Mouse (Mus musculus): ENCODE results near the gene Fnbp4.
"Not testable (repeated sequence)": the region's sequence is repeated elsewhere in the genome, so short reads cannot be mapped to it uniquely, and the experiment has no call there.

Gene Fnbp4

DNA sequence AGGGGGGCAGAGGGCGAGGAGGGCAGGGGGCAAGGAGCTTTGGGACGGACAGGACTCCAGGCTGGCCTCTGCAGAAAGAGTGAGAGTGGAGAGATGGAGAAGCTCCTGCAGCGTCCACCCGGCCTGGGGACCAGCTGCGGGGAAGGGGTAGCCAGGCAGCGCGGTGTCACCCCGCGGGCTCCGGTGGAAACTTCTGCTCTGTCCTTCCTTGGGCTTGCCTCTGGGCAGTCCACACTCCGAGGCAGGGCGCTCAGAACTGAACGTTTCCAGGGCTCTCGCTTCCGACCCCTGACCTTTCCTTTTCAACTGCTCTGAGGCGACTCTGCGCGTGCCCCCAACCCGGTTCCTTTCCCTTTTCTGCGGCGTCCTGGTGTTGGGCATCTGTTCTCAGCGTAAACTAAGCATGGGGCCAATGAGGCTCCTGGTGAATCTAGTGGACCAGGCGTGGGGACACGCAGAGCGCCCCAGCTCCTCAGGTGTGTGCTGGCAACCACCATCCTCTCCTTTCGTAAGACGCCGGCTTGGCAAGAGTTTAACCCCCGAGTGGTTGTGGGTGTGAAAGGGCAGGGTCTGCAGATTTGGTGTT is 37.8 kb downstream of the Fnbp4 start:
- DNase-seq (ENCODE audit: low read depth, low spot score) = no peak

- no peak for DNase-seq (ENCODE audit: low read depth, low spot score)
Measured at GRCm38 (mm10) chr2:90788126-90788525, 43.0 kb downstream of the Fnbp4 start.

DNA sequence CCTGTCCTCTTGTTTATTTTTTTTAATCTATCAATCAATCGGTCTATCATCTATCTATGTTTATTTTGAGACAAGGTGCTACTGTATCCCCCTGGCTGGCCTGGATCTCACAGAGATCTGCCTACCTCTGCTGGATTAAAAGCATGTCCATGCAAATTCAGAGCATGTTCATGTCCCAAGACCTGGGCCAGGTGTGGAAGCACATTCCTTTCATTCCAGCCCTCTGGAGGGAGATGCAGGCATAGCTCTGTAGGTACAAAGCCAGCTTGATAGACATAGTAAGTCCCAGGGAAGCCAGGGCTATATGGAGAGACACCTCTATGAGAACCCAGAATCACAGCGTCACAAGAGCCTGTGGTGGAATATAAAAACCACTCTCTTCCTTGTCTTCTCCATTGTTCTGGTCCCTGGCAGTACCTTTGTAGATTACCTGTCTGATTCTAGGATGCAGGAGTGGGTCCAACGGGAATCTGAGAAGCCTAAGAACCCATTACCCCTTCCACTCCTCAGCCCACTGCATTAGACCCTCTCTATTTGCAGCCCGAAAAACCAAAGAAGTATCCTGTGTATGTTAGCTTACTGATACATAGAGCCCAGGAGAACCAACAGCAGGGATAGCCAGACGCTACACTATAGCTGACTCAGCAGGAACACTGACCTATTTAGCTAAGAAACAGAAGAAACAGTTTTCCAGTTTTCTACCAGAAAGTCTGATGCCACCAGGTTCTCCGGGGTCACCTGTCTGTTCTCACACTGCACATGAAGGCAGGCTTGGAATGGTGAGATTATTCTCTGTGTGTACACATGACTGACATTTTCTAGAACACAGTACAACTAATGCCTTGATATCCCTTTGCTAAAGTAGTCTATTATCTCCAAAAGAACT is 63.3 kb downstream of the Fnbp4 start:
- no peak for DNase-seq (ENCODE audit: low read depth, low spot score)

- DNase-seq (ENCODE audit: low read depth, low spot score) = no peak
Measured at GRCm38 (mm10) chr2:90810751-90811150, 65.6 kb downstream of the Fnbp4 start.

GRCm38 (mm10) chr2:90815266-90815665 is 70.1 kb downstream of the Fnbp4 start:
- DNase-seq (ENCODE audit: low read depth, low spot score) = no peak

GRCm38 (mm10) chr2:90816144-90816543 is 71.0 kb downstream of the Fnbp4 start:
- DNase-seq (ENCODE audit: low read depth, low spot score) = no peak

- no peak for DNase-seq (ENCODE audit: low read depth, low spot score)
Measured at GRCm38 (mm10) chr2:90818710-90819109, 73.5 kb downstream of the Fnbp4 start.

DNA sequence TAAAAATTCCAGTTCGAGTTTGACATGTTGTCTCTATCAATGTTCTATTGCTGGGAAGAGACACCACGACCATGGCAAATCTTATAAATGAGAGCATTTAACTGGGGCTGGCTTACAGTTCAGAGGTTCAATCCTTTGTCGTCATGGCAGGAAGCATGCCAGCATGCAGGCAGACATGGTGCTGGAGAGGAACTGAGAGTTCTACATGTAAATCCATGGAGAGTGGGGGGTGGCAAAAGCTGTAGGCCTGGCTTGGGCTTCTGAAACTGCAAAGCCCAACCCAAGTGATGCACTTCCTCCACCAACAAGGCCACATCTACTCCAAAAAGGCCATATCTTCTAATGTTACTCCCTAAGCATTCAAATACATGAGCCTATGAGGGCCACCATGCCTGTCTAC is 75.7 kb downstream of the Fnbp4 start:
- DNase-seq (ENCODE audit: low read depth, low spot score) = no peak

DNA sequence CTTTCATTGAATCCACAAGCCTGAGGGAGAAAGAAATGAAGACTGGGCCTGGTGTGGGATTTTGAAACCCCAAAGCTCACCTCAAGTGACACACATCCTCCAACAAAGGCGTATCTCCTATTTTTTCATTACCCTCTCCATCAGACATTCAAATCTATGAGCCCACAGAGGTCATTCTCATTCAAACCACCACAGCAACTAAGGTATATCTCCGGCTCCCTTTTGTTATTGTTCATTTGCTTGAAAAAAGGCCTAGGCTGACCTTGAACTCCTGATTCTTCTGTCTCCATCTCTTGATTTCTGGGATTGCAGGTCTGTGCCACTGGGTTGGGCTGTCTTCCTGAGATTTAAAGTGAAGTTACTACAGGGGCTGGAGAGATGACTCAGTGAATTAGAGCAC is 77.8 kb downstream of the Fnbp4 start:
- DNase-seq (ENCODE audit: low read depth, low spot score) = peak; percentile 77

DNA sequence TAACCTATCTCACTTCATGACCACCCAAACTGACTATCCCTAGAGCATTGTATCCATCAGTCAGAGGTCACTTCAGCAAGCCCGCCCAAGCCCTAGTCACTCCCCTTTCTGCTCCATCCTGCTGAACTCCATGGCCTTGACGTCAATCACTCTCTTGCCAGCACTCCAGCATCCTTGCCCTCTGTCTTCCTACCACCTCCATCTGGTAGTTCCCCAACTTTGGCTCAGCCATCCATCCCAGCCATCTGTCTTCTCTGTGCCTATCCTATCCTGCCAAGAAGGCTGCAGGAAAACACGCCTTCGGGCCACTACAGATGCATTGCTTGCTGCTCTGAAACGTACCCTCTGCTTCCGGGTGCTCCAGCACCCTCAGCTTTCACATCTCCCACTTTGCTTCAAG is 78.6 kb downstream of the Fnbp4 start:
- DNase-seq (ENCODE audit: low read depth, low spot score) = peak; percentile 47

DNA sequence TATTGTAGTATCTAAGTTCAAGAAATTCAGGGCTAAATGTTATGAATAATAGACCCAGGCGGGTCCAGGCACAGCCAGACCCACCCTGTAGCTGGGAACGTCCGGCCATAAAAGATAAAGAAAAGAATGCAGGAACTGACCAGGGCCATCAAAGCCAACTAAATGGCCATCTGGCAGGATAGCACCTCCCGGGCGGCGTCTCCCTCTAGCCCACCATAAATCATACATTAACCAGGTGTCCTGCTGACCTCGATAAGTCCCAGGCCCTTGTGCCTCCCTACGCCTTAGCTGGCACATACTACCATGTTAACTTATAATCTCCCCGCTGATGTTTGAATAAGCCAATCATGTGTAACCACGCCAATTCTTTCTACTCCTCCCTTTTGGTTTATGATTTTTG is 79.4 kb downstream of the Fnbp4 start:
- DNase-seq (ENCODE audit: low read depth, low spot score) = not testable (repeated sequence)

DNA sequence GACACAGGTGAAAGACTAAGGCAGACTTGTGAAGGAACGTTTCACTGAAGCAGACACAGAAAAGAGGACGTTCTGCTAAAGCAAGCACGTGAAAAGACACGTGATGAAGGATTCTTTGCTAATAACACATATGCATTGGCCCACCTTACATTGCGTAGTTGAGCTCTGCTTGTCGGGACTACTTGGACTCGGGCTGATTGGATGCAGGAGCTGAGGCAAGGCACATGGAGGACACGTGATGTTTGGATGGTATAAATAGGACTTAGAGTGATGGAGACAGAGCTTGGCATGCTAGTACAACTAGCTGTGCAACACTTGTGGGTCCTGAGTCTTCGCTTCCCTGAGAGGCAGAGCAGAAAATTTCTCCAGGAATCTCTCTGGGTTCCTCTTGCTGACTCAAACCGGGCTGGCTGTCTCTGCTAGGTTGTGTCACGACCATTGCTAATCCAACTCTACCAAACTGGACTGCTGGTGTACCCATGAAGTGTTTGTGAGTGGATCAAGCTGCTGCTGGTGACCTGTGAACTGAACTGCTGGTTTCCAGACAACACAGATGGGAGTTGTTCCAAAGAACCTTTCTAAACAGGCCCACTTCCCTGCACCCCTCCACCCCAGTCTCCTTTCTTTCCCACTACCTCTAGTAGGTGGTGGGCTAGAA is 80.5 kb downstream of the Fnbp4 start:
- no peak for DNase-seq (ENCODE audit: low read depth, low spot score)

GRCm38 (mm10) chr2:90828739-90829138 is 83.6 kb downstream of the Fnbp4 start:
- no peak for DNase-seq (ENCODE audit: low read depth, low spot score)
